Mouse (Mus musculus): Measurements from ENCODE around the gene Mettl22.

- no peak for TF ChIP-seq CHD1 (IDR thresholded peaks at IDR 0.05; ENCODE audit: low read depth, low read length)
- no peak for TF ChIP-seq CTCF (IDR thresholded peaks at IDR 0.05 in 2 of 3, conservative IDR thresholded peaks at IDR 0.05 in 1 of 3; ENCODE audit: control insufficient read depth in 1 of 3, insufficient read depth in 1 of 3, low read depth in 2 of 3, low read length in 3 of 3, poor library complexity in 1 of 3, severe bottlenecking in 1 of 3)
- no peak for TF ChIP-seq POLR2A (IDR thresholded peaks at IDR 0.05; ENCODE audit: control insufficient read depth in 1 of 2, insufficient read depth in 1 of 2, low read depth in 1 of 2, low read length in 2 of 2, poor library complexity in 1 of 2)
- no peak for TF ChIP-seq NELFE (IDR thresholded peaks at IDR 0.05; ENCODE audit: low read depth, low read length)
- TF ChIP-seq SIN3A (IDR thresholded peaks at IDR 0.05; ENCODE audit: low read length): no peak
- TF ChIP-seq USF1 (IDR thresholded peaks at IDR 0.05; ENCODE audit: low read depth, low read length): no peak
- no peak for TF ChIP-seq GATA1 (IDR thresholded peaks at IDR 0.05; ENCODE audit: low read depth, low read length)
- TF ChIP-seq ELF1 (IDR thresholded peaks at IDR 0.05; ENCODE audit: low read depth, low read length): no peak
- no peak for TF ChIP-seq POLR2AphosphoS5 (IDR thresholded peaks at IDR 0.05; ENCODE audit: borderline replicate concordance, low read depth, low read length)
- TF ChIP-seq TAL1 (IDR thresholded peaks at IDR 0.05; ENCODE audit: low read length): no peak
- no peak for TF ChIP-seq USF2 (IDR thresholded peaks at IDR 0.05; ENCODE audit: borderline replicate concordance in 1 of 2, insufficient read depth in 1 of 2, low read depth in 1 of 2, low read length in 2 of 2)
- no peak for TF ChIP-seq GABPA (IDR thresholded peaks at IDR 0.05; ENCODE audit: low read depth, low read length)
- TF ChIP-seq ZC3H11A (IDR thresholded peaks at IDR 0.05; ENCODE audit: low read depth, low read length): no peak
- TF ChIP-seq MAFK (IDR thresholded peaks at IDR 0.05; ENCODE audit: borderline replicate concordance, low read depth, low read length): no peak
Observed at GRCm38 (mm10) chr16:8509894-8510293, 39.3 kb downstream of the Mettl22 start.

Data from MEL (cell line).